Mouse (Mus musculus): ENCODE results near the gene Cyb5d1.
A peak's percentile ranks its signal among the peaks of the same experiment; 100 is the strongest.

Gene Cyb5d1

GRCm38 (mm10) chr11:69377766-69378165 is 17.7 kb downstream of the Cyb5d1 start:
- DNase-seq: no peak

GRCm38 (mm10) chr11:69375646-69376045 is 19.8 kb downstream of the Cyb5d1 start:
- DNase-seq: no peak

- DNase-seq: no peak
These were observed 22.0 kb downstream of the Cyb5d1 start for GRCm38 (mm10) chr11:69373223-69373965.

GRCm38 (mm10) chr11:69372780-69373170 is 22.7 kb downstream of the Cyb5d1 start:
- no peak for DNase-seq

GRCm38 (mm10) chr11:69372056-69372779 is 23.2 kb downstream of the Cyb5d1 start:
- DNase-seq: peak; percentile 72

- DNase-seq: no peak
These were observed 23.8 kb downstream of the Cyb5d1 start for GRCm38 (mm10) chr11:69371601-69372000.

- DNase-seq: no peak
These were observed 24.6 kb downstream of the Cyb5d1 start for GRCm38 (mm10) chr11:69370817-69371215.

GRCm38 (mm10) chr11:69369990-69370816 is 25.2 kb downstream of the Cyb5d1 start:
- no peak for DNase-seq

- DNase-seq: no peak
These were observed 26.0 kb downstream of the Cyb5d1 start, which contains the start of gene Chd3 for GRCm38 (mm10) chr11:69369215-69369989. TSS of gene Chd3 (minus strand) at chr11:69369406.

GRCm38 (mm10) chr11:69368356-69369214 is 26.8 kb downstream of the Cyb5d1 start:
- no peak for DNase-seq

GRCm38 (mm10) chr11:69367616-69368355 is 27.6 kb downstream of the Cyb5d1 start:
- no peak for DNase-seq

- DNase-seq: no peak
These were observed 28.4 kb downstream of the Cyb5d1 start for GRCm38 (mm10) chr11:69366855-69367615.

- DNase-seq: peak; percentile 97
These were observed 29.1 kb downstream of the Cyb5d1 start for GRCm38 (mm10) chr11:69366157-69366854.

GRCm38 (mm10) chr11:69365722-69366121 is 29.7 kb downstream of the Cyb5d1 start:
- no peak for DNase-seq

- peak; percentile 91 for DNase-seq
These were observed 30.5 kb downstream of the Cyb5d1 start for GRCm38 (mm10) chr11:69364910-69365309.

- no peak for DNase-seq
These were observed 31.1 kb downstream of the Cyb5d1 start for GRCm38 (mm10) chr11:69364376-69364775.

- DNase-seq: no peak
These were observed 33.0 kb downstream of the Cyb5d1 start for GRCm38 (mm10) chr11:69362479-69362878.

- DNase-seq: no peak
These were observed 33.4 kb downstream of the Cyb5d1 start for GRCm38 (mm10) chr11:69362021-69362420.

GRCm38 (mm10) chr11:69357690-69358089 is 37.7 kb downstream of the Cyb5d1 start:
- DNase-seq: no peak

All from right cerebral cortex, adult 18-20 months (tissue).